ENCODE assay signal across 8 mouse cellular contexts in the genomic region with DNA sequence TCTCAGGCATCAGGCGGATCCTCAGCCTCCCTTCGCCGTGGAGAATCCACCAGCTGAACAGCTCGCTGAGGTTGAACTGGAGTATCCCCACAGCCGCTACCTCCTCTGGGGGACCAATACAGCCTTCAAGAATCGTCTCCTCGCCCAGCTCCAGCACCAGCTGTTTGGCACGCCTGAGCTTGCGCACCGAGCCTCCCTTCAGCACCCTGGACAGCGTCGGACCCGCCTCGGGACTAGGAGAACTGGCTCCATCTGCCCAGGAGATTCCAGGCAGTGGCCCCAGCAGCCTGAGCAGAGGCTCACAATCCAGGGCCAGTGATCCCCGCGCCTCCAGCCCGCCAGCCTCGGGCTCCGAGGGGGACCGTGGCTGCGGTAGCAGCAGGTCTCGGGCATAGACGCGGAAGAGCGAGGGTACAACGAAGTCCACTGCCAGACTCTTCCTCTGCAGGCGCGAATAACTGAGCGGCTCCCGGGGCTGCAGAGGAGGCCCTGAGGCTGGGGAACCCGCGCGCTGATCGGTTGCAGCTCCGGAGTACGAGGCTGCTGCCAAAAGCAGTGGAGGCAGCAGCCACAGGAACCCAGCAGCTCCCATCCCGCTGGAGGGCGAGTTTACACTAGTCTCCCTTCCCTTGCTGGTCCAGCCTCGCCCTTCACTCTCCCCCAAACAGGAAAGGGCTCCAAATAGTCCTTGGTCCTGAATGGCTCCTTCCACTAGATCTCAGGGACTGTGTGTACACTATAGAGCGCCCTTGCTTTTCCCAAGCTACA. TPM values are rescaled to one million over a fixed set of nuclear protein-coding genes. Genes with fewer than 3 reads are reported as not detected.
DNase-seq lines count a peak whose midpoint lies in the region; ATAC-seq and TF ChIP-seq lines count a peak whose summit lies in the region.

No protein-coding gene starts in this region.

- no peak for TF ChIP-seq CTCF in cerebellum, adult 2 months (IDR thresholded peaks at IDR 0.05; ENCODE audit: borderline replicate concordance, insufficient read depth, low read depth, low read length)
- no peak for TF ChIP-seq CTCF in forebrain, postnatal 0 days (IDR thresholded peaks at IDR 0.05; ENCODE audit: low read depth)
- no peak for TF ChIP-seq CTCF in lung, adult 2 months (IDR thresholded peaks at IDR 0.05; ENCODE audit: insufficient read depth, low read length)
- TF ChIP-seq CTCF in olfactory bulb, adult 2 months (IDR thresholded peaks at IDR 0.05; ENCODE audit: insufficient read depth, low read depth, low read length): no peak

- 1% methylated on average over 40 of the region's 40 CpGs for WGBS in cerebellum, adult 2 months
- 3% methylated on average over 40 of the region's 40 CpGs for WGBS in forebrain, postnatal 0 days
- WGBS in lung, adult 2 months: 3% methylated on average over 40 of the region's 40 CpGs
- 1% methylated on average over 40 of the region's 40 CpGs for WGBS in olfactory bulb, adult 2 months

- H3K4me2 ChIP-seq in forebrain, postnatal 0 days (ENCODE audit: low read depth): peak overlapping the region; percentile 89

- ATAC-seq in forebrain, postnatal 0 days: peak; percentile 19

- no peaks in the 10 kb centered on the region; the same call in 1 of the 2 replicates for H3K27me3 ChIP-seq in cerebellum, adult 2 months (ENCODE audit: control insufficient read depth, insufficient read depth, low read length)
- H3K27me3 ChIP-seq in forebrain, postnatal 0 days (ENCODE audit: insufficient read depth, low read length): 0 out of 2 replicates have a peak, but pooled peaks cover 3% of the 10 kb centered on the region

- peak overlapping the region; percentile 77 for H3K4me3 ChIP-seq in ES-E14 (ENCODE audit: insufficient read depth in 1 of 2, low read depth in 1 of 2, low read length in 2 of 2, poor library complexity in 1 of 2, severe bottlenecking in 1 of 2)
- peak overlapping the region; percentile 9 for H3K4me3 ChIP-seq in cerebellum, adult 2 months (replicated peaks; ENCODE audit: insufficient read depth, low read depth, low read length)
- H3K4me3 ChIP-seq in forebrain, postnatal 0 days (ENCODE audit: low read depth, low read length): peak overlapping the region; percentile 56
- H3K4me3 ChIP-seq in lung, adult 2 months (replicated peaks; ENCODE audit: extremely low read depth, low read depth, low read length): no peak overlapping the region
- H3K4me3 ChIP-seq in olfactory bulb, adult 2 months (ENCODE audit: insufficient read depth, low read depth, low read length): peak overlapping the region; percentile 43

- no peak for TF ChIP-seq POLR2A in cerebellum, adult 2 months (IDR thresholded peaks at IDR 0.05; ENCODE audit: borderline replicate concordance, insufficient read depth, low read length)
- TF ChIP-seq POLR2A in lung, adult 2 months (IDR thresholded peaks at IDR 0.05; ENCODE audit: borderline replicate concordance, extremely low read depth, low read depth, low read length): no peak
- no peak for TF ChIP-seq POLR2A in olfactory bulb, adult 2 months (IDR thresholded peaks at IDR 0.05; ENCODE audit: insufficient read depth, low read depth, low read length)

- H3K36me3 ChIP-seq in ES-E14 (ENCODE audit: control insufficient read depth, insufficient read depth, low read length, poor library complexity, severe bottlenecking): no peaks in the 10 kb centered on the region
- H3K36me3 ChIP-seq in forebrain, postnatal 0 days (ENCODE audit: insufficient read depth): no peaks in the 10 kb centered on the region

- no peak overlapping the region for H3K9ac ChIP-seq in ES-E14 (ENCODE audit: insufficient read depth, low read depth, low read length, poor library complexity, severe bottlenecking)
- H3K9ac ChIP-seq in forebrain, postnatal 0 days: peak overlapping the region; percentile 42

- H3K27ac ChIP-seq in ES-E14 (ENCODE audit: insufficient read depth, low read depth, low read length, poor library complexity, severe bottlenecking): no peak overlapping the region
- H3K27ac ChIP-seq in cerebellum, adult 2 months (ENCODE audit: insufficient read depth, low read length): no peak overlapping the region
- no peak overlapping the region for H3K27ac ChIP-seq in forebrain, postnatal 0 days (ENCODE audit: low read depth, low read length)
- H3K27ac ChIP-seq in olfactory bulb, adult 2 months (ENCODE audit: insufficient read depth, low read depth, low read length): no peak overlapping the region

- no peaks in the 10 kb centered on the region for H3K9me3 ChIP-seq in ES-E14 (ENCODE audit: control insufficient read depth, insufficient read depth, low read depth, low read length)
- H3K9me3 ChIP-seq in forebrain, postnatal 0 days (ENCODE audit: low read length): no peaks in the 10 kb centered on the region

- intact Hi-C loops in heart, postnatal 36 days (cut with DNase I): loop anchor here (10.0 kb wide), 2 partner anchors 639 to 939 kb away; no protein-coding TSS in a partner anchor

- DNase-seq in ES-E14 (ENCODE audit: low read depth, low spot score): peak; percentile 81
- peak; percentile 20 to 24 for DNase-seq in cerebellum, adult 2 months
- peak; percentile 64 for DNase-seq in forebrain, postnatal 0 days
- DNase-seq in heart, postnatal 36 days: peak; percentile 66 to 77
- peak; percentile 80 to 94 for DNase-seq in kidney, postnatal 36 days
- DNase-seq in lung, adult 2 months: peak; percentile 59
- DNase-seq in thymus, postnatal 25 days: peak; percentile 26

- peaks cover 0 to 2% of the 10 kb centered on the region in 2 experiments; a peak in 1 of 4 replicates for H3K4me1 ChIP-seq in ES-E14 (ENCODE audit: control insufficient read depth in 2 of 2, insufficient read depth in 2 of 2, low read length in 2 of 2, poor library complexity in 1 of 2)
- no peaks in the 10 kb centered on the region for H3K4me1 ChIP-seq in cerebellum, adult 2 months (ENCODE audit: control insufficient read depth, insufficient read depth, low read length)
- peaks cover 4% of the 10 kb centered on the region; the same call in 1 of the 2 replicates for H3K4me1 ChIP-seq in forebrain, postnatal 0 days (ENCODE audit: insufficient read depth)
- H3K4me1 ChIP-seq in lung, adult 2 months (ENCODE audit: control insufficient read depth, insufficient read depth, low read length): no peaks in the 10 kb centered on the region
- peaks cover 21% of the 10 kb centered on the region for H3K4me1 ChIP-seq in olfactory bulb, adult 2 months (ENCODE audit: control insufficient read depth, insufficient read depth, low read length)

- in situ Hi-C loops in ES-E14 (cut with MboI; ENCODE audit: low sequenced_read_pairs in 2 of 2, unreplicated experiment in 2 of 2): loop anchor here (10.0 to 25.0 kb wide), 2 partner anchors 181 to 184 kb away; no protein-coding TSS in a partner anchor

TF ChIP-seq in ES-E14, 5 proteins besides CTCF, POLR2A, EP300 and RAD21:
- TF ChIP-seq CHD2 (IDR thresholded peaks at IDR 0.05; ENCODE audit: low read depth, low read length) (no peak), MAFK (IDR thresholded peaks at IDR 0.05; ENCODE audit: insufficient read depth, low read depth, low read length) (no peak), HCFC1 (IDR thresholded peaks at IDR 0.05; ENCODE audit: borderline replicate concordance, insufficient read depth, low read length) (no peak), ZNF384 (IDR thresholded peaks at IDR 0.05; ENCODE audit: low read depth, low read length) (no peak), ZC3H11A (IDR thresholded peaks at IDR 0.05; ENCODE audit: borderline replicate concordance, low read depth, low read length) (no peak)

RNA-seq across cellular contexts. Expression of gene Alk, which starts 1.1 kb away (rescaled TPM):
- total RNA-seq in ES-E14 (2012; rRNA removed): 0.53 and 0.58 TPM in 2 replicates
- polyA plus RNA-seq in cerebellum, adult 2 months (2012; rRNA removed): 1.2 and 1.6 TPM in 2 replicates
- 5.5 and 8.8 TPM in 2 replicates for total RNA-seq in forebrain, postnatal 0 days (2014; rRNA removed)
- 0.48 and 1.6 TPM in 2 replicates for polyA plus RNA-seq in forebrain, postnatal 0 days (2015; fragmentation: Nextera tagmentation; extraction: Ambion mirVana)
- not detected for total RNA-seq in heart, postnatal 36 days (2021)
- polyA plus RNA-seq in lung, adult 2 months (2012; rRNA removed): 0.03 TPM in 1 of 2 replicates, not detected in the other
- not detected in 2 replicates for polyA plus RNA-seq in olfactory bulb, adult 2 months (2012; ENCODE audit: insufficient read depth, insufficient read length, low replicate concordance, missing spikeins)

Comparison
In these comparisons a context has a peak if more than half of its experiments do, and no peak if none do; other contexts are left out.
1. DNase-seq: peak in every context shown above with its lines; median percentile 87 in kidney, postnatal 36 days; 81 in ES-E14; 72 in heart, postnatal 36 days; 64 in forebrain, postnatal 0 days; 59 in lung, adult 2 months; 26 in thymus, postnatal 25 days; 22 in cerebellum, adult 2 months.